Mouse (Mus musculus): Measurements from ENCODE around the gene Gm45799.

Gene Gm45799

GRCm38 (mm10) chr7:105650639-105651435, 10.5 kb downstream of the Gm45799 start, which contains the start of gene Dnhd1:
Dnhd1 (plus strand) TSS chr7:105650827.
- DNase-seq, result peak; percentile 95

DNA sequence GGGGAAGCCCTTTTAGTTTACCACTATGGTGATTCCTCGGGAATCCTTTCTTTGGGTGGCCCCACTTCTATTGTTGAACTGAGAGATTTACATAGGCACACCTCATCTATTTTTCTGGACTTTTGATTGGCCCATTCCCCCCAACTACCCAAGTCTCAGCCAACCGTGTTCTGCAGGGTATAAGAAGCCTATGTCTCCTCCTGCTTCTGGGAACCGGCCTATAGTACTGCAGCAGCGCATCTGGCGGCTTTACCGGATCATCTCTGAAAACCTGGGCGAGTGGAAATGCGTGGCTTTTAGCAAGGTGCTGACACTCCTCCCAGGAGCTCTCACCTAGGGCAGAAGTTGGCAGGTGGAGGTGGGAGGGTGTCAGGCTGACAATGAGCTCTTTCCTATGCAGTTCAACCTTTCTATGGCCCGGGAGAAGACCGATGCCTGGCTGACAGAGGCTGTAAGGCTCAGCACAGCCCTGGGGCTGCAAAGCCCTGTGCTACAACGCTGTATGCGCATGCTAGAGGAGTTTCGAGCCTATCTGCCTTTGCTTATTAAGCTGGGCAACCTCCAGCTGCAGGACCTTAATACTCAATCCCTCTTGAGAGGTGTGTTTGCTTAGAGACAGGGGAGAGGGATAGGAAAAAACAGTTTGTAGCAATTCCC, 45.3 kb downstream of the Gm45799 start:
- DNase-seq, result no peak

DNA sequence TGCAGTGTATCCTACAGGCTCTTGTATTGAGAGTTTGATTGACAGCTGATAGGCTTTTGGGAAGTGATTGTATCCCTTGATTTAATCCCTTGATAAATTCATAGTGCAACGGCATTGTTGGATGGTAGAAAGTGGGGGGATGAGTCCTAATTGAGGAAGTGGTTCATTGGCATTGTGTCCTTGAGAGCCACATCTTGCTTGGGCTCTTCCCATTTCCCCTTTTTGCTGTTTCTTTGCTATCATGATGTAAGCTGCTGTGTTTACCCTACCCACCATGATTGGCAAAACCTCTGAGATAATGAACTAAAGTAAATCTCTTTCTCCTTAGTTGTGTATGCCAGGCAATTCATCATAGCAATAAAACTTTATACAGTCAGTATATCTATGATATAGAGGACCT, 50.5 kb downstream of the Gm45799 start:
- DNase-seq, result no peak

DNA sequence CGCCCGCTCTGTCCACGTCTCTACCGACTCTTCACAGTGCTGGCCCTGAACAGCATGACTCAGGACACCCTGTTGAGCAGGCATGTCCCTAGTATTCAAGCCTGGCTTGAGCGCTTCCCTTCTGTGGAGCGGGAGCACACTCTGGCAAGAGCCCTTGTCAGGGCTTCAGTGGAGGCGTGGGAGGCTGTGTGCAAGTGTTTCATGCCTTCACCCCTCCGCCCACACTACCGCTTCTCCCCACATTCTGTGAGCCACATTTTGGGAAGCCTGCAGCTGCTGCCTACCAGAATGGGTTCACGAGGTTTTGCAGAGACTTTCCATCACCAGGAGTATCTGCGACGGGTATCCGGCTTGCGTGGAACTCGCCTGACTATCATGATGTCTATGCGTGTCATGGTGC, 62.8 kb downstream of the Gm45799 start:
- no peak for DNase-seq

- no peak for DNase-seq
Observed at GRCm38 (mm10) chr7:105703816-105704215, 63.5 kb downstream of the Gm45799 start.

DNA sequence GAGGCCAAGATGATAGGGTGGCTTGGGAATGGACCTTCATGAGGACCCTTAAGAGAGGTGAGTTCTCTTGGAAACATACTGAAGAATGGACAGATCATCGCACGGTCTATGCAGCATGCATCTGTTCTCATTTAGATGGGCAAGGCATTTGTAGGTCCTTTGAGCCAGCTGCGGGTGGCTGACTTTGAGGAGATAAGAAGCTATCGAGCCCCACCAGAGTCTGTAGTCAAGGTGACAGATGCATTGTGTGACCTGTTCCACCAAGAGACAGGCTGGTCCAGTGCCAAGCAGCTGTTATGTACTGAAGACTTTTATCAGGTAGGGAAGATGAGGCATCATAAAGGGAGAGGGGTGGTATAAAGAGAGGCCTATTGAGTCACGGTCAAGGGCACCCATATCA, 68.4 kb downstream of the Gm45799 start:
- DNase-seq, result no peak

DNA sequence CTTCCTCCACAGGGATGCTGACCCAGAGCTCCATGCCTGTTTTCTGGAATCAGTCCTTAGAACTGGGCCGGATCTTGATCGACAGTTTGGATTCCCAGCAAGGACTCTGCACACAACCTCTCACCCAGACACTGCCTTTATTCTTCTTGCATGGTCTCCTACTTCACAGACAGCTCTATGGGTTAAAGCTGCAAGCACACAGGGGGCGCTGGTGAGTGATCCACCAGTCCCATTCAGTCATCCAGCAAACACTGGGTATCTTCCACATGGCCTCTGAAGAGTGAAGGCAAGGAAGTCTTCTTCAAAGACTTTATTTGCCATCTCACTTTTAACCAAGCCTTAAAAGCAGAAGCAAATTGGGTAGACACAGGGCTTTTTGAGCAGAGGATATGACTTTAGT, 75.0 kb downstream of the Gm45799 start:
- no peak for DNase-seq

GRCm38 (mm10) chr7:105721916-105722315, 81.6 kb downstream of the Gm45799 start:
- DNase-seq, result no peak

- DNase-seq, result peak; percentile 79
Observed at GRCm38 (mm10) chr7:105726144-105726979, 86.0 kb downstream of the Gm45799 start.

GRCm38 (mm10) chr7:105726980-105727325, 86.6 kb downstream of the Gm45799 start:
- no peak for DNase-seq

GRCm38 (mm10) chr7:105728701-105729428, 88.5 kb downstream of the Gm45799 start:
- DNase-seq, result peak; percentile 44

DNA sequence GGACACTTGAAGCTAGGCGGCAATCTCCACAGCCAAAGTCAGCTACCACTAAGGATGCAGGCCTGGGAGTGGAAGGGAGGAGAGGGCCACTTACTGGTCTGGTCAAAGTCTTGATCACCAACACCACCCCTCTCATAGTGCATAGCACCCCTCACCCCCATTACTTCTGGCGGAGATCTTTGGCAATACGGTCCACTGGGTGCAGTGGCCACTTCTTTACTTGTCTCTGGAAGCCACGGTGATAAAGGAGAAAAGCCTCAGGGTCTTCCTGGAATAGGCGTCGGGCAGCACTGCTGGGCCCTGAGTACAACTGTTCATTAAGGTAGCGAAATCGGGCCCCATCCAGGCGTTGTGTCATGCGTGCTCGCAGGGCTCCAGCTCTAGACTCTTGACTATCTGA, 93.5 kb downstream of the Gm45799 start:
- no peak for DNase-seq

Data from kidney, adult 9 months (tissue).